Mouse (Mus musculus) midbrain, postnatal 0 days (tissue): ENCODE results near the gene Mpg. TPM values are rescaled to one million over a fixed set of nuclear protein-coding genes. Genes with fewer than 3 reads are reported as not detected.
A peak's percentile ranks its signal among the peaks of the same experiment; 100 is the strongest.

Experiments used
- ATAC-seq: fragments of 200-750 bp; cut with Nextera tagmentation; 2 replicates; pipeline ENCODE4 v1.8.0; 2017; ENCODE audit warnings: moderate number of reproducible peaks, mild to moderate bottlenecking, moderate TSS enrichment, moderate library complexity; ENCODE audit not compliant: low FRiP score
- DNase-seq: peaks from one replicate; pipeline ENCODE4 v3.0.0-alpha.2; 2015; ENCODE audit warnings: low spot score
- H3K27ac ChIP-seq: fragments of 300-500 bp; sonication (generic); 2 replicates; pipeline ENCODE4 v1.5.1; 2014; ENCODE audit warnings: low read depth, mild to moderate bottlenecking, low read length, mixed read lengths
- H3K27me3 ChIP-seq: fragments of 300-500 bp; sonication (generic); 2 replicates; pipeline ENCODE4 v1.6.1; 2014; ENCODE audit warnings: low read length, control low read depth, mixed read lengths; ENCODE audit not compliant: insufficient read depth
- H3K36me3 ChIP-seq: fragments of 300-500 bp; sonication (generic); 2 replicates; pipeline ENCODE4 v1.6.1; 2014; ENCODE audit warnings: low read length, control low read depth, mixed read lengths; ENCODE audit not compliant: insufficient read depth
- H3K4me1 ChIP-seq: fragments of 300-500 bp; sonication (generic); 2 replicates; pipeline ENCODE4 v1.6.1; 2014; ENCODE audit warnings: mild to moderate bottlenecking, control low read depth, antibody characterized with exemption, low read length, mixed read lengths; ENCODE audit not compliant: insufficient read depth
- H3K4me2 ChIP-seq: fragments of 300-500 bp; sonication (generic); 2 replicates; pipeline ENCODE4 v1.6.1; 2014; ENCODE audit warnings: low read depth, mild to moderate bottlenecking, low read length, mixed read lengths; ENCODE audit not compliant: poor library complexity, severe bottlenecking
- H3K4me3 ChIP-seq: fragments of 300-500 bp; sonication (generic); 2 replicates; pipeline ENCODE4 v1.5.1; 2014; ENCODE audit warnings: low read depth, mild to moderate bottlenecking, low read length, moderate library complexity
- H3K9ac ChIP-seq: fragments of 300-500 bp; sonication (generic); replicated peaks from 2 replicates; pipeline ENCODE4 v1.6.1; 2014; ENCODE audit warnings: mild to moderate bottlenecking, low read length, moderate library complexity, mixed read lengths; ENCODE audit not compliant: poor library complexity, severe bottlenecking
- H3K9me3 ChIP-seq: fragments of 300-500 bp; sonication (generic); 2 replicates; pipeline ENCODE4 v1.6.1; 2016; ENCODE audit warnings: low read length, control low read depth
- CTCF ChIP-seq: IDR thresholded peaks from 2 replicates; pipeline ENCODE4 v1.5.1; 2016; ENCODE audit warnings: antibody characterized with exemption, mild to moderate bottlenecking
- WGBS: fragments of 180-500 bp; shearing (Covaris S2); extraction: QIAGEN DNeasy Blood & Tissue Kit; methylation state at CpG from one replicate; pipeline ENCODE4 v1.1.7; 2014; 5-methylcytosine and 5-hydroxymethylcytosine counted together
- polyA plus RNA-seq: library from polyadenylated mRNA; unstranded; fragments of >200 nt; fragmentation: Nextera tagmentation; extraction: Ambion mirVana; gene quantifications from 2 replicates; pipeline ENCODE4 v1.2.1, GENCODE M21; 2015
- total RNA-seq: library from RNA; depleted of rRNA; stranded (reverse); fragments of >200 nt; gene quantifications from 2 replicates; pipeline ENCODE4 v1.2.3, GENCODE M21; 2014

Mpg gene
- total and polyA plus RNA-seq, 2 experiments from 2014 or later, result 31.2 to 31.7 TPM

- no peak overlapping the region for H3K27ac ChIP-seq
- DNase-seq (no peak), ATAC-seq (no peak)
- H3K27me3 ChIP-seq, result no peaks in the 10 kb centered on the region
- peaks cover 44% of the 10 kb centered on the region for H3K36me3 ChIP-seq
- H3K9me3 ChIP-seq, result no peaks in the 10 kb centered on the region
- 67% methylated on average over 3 of the region's 3 CpGs for WGBS
- no peaks in the 10 kb centered on the region for H3K4me1 ChIP-seq
- no peak overlapping the region for H3K4me2 ChIP-seq
- no peak for TF ChIP-seq CTCF
- no peak overlapping the region for H3K4me3 ChIP-seq
- no peak overlapping the region for H3K9ac ChIP-seq
These were observed 15.9 kb downstream of the Mpg start for GRCm38 (mm10) chr11:32242209-32242608.

GRCm38 (mm10) chr11:32243205-32243955 lies 17.1 kb downstream of the Mpg start:
- H3K27ac ChIP-seq, result no peak overlapping the region
- H3K4me1 ChIP-seq, result no peaks in the 10 kb centered on the region
- H3K36me3 ChIP-seq, result peaks cover 48% of the 10 kb centered on the region
- H3K4me3 ChIP-seq, result no peak overlapping the region
- ATAC-seq (no peak), DNase-seq (no peak)
- no peaks in the 10 kb centered on the region for H3K9me3 ChIP-seq
- TF ChIP-seq CTCF, result no peak
- no peaks in the 10 kb centered on the region for H3K27me3 ChIP-seq
- WGBS, result 83% methylated on average over 7 of the region's 7 CpGs
- no peak overlapping the region for H3K4me2 ChIP-seq
- no peak overlapping the region for H3K9ac ChIP-seq

GRCm38 (mm10) chr11:32244064-32244463 lies 17.8 kb downstream of the Mpg start:
- ATAC-seq (no peak), DNase-seq (no peak)
- Histone ChIP-seq H3K27ac (no peak overlapping the region), H3K4me1 (no peaks in the 10 kb centered on the region), H3K9ac (no peak overlapping the region), H3K4me3 (no peak overlapping the region), H3K9me3 (no peaks in the 10 kb centered on the region), H3K36me3 (peaks cover 51% of the 10 kb centered on the region), H3K4me2 (no peak overlapping the region), H3K27me3 (no peaks in the 10 kb centered on the region)
- 82% methylated on average over 3 of the region's 3 CpGs for WGBS
- TF ChIP-seq CTCF, result no peak

GRCm38 (mm10) chr11:32244617-32245016 lies 18.3 kb downstream of the Mpg start:
- 95% methylated on average over 1 of the region's 1 CpGs for WGBS
- H3K36me3 ChIP-seq, result peaks cover 52% of the 10 kb centered on the region
- ATAC-seq, result no peak

GRCm38 (mm10) chr11:32245614-32246013 lies 19.3 kb downstream of the Mpg start:
- Histone ChIP-seq H3K9ac (no peak overlapping the region), H3K4me1 (no peaks in the 10 kb centered on the region), H3K4me3 (no peak overlapping the region), H3K27ac (no peak overlapping the region), H3K27me3 (no peaks in the 10 kb centered on the region), H3K9me3 (no peaks in the 10 kb centered on the region), H3K4me2 (no peak overlapping the region), H3K36me3 (peaks cover 51% of the 10 kb centered on the region)
- no peak for TF ChIP-seq CTCF
- no peak for DNase-seq
- 99% methylated on average over 6 of the region's 6 CpGs for WGBS
- no peak for ATAC-seq

More at GRCm38 (mm10) chr11:32244617-32245016, 18.3 kb downstream of the Mpg start:
- Histone ChIP-seq H3K4me3 (no peak overlapping the region), H3K9me3 (no peaks in the 10 kb centered on the region), H3K27ac (no peak overlapping the region), H3K9ac (no peak overlapping the region), H3K27me3 (no peaks in the 10 kb centered on the region), H3K4me1 (no peaks in the 10 kb centered on the region), H3K4me2 (no peak overlapping the region)
- DNase-seq, result no peak
- no peak for TF ChIP-seq CTCF

- Histone ChIP-seq H3K9me3 (no peaks in the 10 kb centered on the region), H3K4me2 (no peak overlapping the region), H3K4me3 (no peak overlapping the region), H3K9ac (no peak overlapping the region), H3K4me1 (no peaks in the 10 kb centered on the region), H3K36me3 (peaks cover 43% of the 10 kb centered on the region), H3K27me3 (no peaks in the 10 kb centered on the region), H3K27ac (no peak overlapping the region)
- ATAC-seq (no peak), DNase-seq (no peak)
- peak; percentile 62 for TF ChIP-seq CTCF
These were observed 20.8 kb downstream of the Mpg start for GRCm38 (mm10) chr11:32247068-32247467.
